Mouse (Mus musculus) lung, postnatal 0 days (tissue): ENCODE results near the gene Wdr90.

ENCODE experiments used
- CTCF ChIP-seq: IDR thresholded peaks from 2 replicates; pipeline ENCODE4 v1.5.1; 2016; ENCODE audit warnings: antibody characterized with exemption, mild to moderate bottlenecking
- EP300 ChIP-seq: IDR thresholded peaks from 2 replicates; pipeline ENCODE4 v1.6.1; 2016; ENCODE audit warnings: antibody characterized with exemption, mild to moderate bottlenecking, control low read depth

DNA sequence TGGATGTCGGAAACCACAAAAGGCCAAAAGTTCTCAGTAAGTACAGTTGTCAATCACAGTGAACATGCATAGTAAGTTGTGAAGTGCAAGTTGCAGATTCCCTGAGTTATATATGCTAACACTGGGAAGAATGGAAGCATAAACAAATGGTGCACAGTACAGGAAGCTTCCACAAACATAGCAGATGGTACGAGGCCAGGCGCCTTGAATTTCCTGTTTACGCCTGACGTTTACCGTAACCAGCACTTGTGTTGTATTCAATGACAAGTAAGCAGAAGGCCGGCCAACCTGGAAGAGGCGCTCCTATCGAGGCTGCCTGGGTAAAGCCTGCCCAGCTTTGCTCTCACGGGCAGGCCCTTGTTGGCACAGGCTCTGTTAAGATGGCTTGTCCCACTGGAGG is 26.2 kb upstream of the Wdr90 start:
- no peak for TF ChIP-seq CTCF
- TF ChIP-seq EP300: peak; percentile 76
